Mouse (Mus musculus): ENCODE results near the gene Notch2. TPM values are rescaled to one million over a fixed set of nuclear protein-coding genes. Genes with fewer than 3 reads are reported as not detected.

Notch2 gene
- polyA plus RNA-seq, 1 experiment from 2014 or later: 21.2 TPM

GRCm38 (mm10) chr3:98004231-98004630 is 9.1 kb upstream of the Notch2 start:
- no peak for DNase-seq (ENCODE audit: extremely low spot score, low spot score)
- no peaks in the 10 kb centered on the region for H3K9me3 ChIP-seq
- no peaks in the 10 kb centered on the region for H3K36me3 ChIP-seq (replicated peaks)
- 80% methylated on average over 3 of the region's 3 CpGs for WGBS
- no peak overlapping the region for H3K27ac ChIP-seq
- no peak overlapping the region for H3K4me3 ChIP-seq
- H3K27me3 ChIP-seq (ENCODE audit: poor library complexity, severe bottlenecking): peaks cover 11% of the 10 kb centered on the region
- peaks cover 15% of the 10 kb centered on the region for H3K4me1 ChIP-seq

DNA sequence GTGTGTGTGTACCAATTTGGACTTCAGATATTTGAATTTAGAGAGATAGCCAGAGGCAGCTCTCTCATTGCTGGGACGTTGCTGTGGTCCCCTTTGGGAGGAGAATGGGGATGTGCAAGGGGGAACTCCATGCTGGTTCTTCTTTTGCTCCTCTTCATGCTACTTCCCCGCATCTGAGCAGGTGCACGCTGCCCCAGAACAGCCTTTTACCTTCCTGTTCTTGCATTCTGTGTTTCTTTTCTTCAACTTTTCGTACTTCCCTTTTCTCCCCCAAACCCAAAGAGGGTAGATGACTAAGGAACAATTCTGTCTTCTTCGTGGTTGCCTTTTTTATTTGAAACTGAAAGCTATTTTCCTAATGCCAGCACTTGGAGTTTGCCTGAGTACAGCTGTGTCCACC is 8.0 kb upstream of the Notch2 start:
- DNase-seq (ENCODE audit: extremely low spot score, low spot score): no peak
- Histone ChIP-seq H3K27me3 (ENCODE audit: poor library complexity, severe bottlenecking) (peaks cover 14% of the 10 kb centered on the region), H3K4me3 (no peak overlapping the region), H3K4me1 (peaks cover 25% of the 10 kb centered on the region), H3K9me3 (no peaks in the 10 kb centered on the region), H3K36me3 (replicated peaks) (no peaks in the 10 kb centered on the region), H3K27ac (no peak overlapping the region)
- WGBS: 79% methylated on average over 5 of the region's 5 CpGs

DNA sequence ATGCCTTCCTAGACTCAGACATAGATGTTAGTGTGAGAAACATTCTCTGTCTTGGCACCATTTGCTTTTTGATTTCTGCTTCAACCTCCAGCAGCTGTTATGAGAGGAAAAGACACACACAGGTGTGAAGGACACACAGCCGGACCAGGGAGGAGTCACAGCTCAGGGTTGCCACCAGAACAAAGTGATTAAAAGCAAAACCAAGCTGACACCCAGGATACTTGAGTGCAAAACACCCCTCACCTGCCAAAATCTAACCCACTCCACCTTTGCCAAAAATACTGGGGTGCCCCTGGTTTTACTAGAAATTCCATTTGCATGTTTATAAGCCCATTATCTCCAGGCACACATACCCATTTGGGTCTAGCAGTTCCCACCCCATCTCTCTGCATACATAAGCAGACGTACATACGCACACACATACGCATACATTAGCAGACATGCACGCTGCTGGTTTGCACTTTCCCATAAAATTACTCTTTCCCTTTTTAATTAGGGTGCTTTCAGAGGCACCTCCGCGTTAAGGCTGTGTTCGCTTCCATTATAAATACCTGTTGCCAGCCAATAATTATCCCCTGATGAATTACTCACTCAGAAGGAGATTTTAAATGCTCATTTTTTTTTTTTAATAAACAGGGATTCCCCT is 7.2 kb upstream of the Notch2 start:
- Histone ChIP-seq H3K4me1 (peaks cover 25% of the 10 kb centered on the region), H3K9me3 (no peaks in the 10 kb centered on the region), H3K36me3 (replicated peaks) (no peaks in the 10 kb centered on the region), H3K27me3 (ENCODE audit: poor library complexity, severe bottlenecking) (peaks cover 14% of the 10 kb centered on the region), H3K27ac (no peak overlapping the region), H3K4me3 (no peak overlapping the region)
- no peak for DNase-seq (ENCODE audit: extremely low spot score, low spot score)
- WGBS: 85% methylated on average over 8 of the region's 8 CpGs

DNA sequence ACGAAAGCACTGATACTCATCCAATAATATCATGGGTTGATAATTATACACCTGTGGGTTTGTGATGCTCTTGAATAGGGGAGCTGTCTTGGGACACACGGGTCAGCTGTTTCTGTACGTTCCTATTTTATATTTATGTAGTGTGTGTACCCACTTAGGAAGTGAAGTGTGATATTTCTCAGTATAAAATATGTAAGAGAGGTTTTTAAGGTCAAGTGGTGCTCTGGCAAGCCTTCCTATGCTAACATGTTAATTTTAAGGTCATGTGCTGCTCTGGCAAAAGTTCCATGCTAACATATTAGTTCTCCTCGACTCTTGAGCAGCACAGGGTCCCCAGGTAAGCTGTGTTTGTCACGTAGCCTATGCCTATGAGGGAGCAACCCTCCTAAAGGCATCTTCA is 6.4 kb upstream of the Notch2 start:
- Histone ChIP-seq H3K27ac (no peak overlapping the region), H3K4me1 (peaks cover 25% of the 10 kb centered on the region), H3K27me3 (ENCODE audit: poor library complexity, severe bottlenecking) (peaks cover 15% of the 10 kb centered on the region), H3K9me3 (no peaks in the 10 kb centered on the region), H3K4me3 (no peak overlapping the region), H3K36me3 (replicated peaks) (no peaks in the 10 kb centered on the region)
- 93% methylated on average over 5 of the region's 5 CpGs for WGBS
- no peak for DNase-seq (ENCODE audit: extremely low spot score, low spot score)

DNA sequence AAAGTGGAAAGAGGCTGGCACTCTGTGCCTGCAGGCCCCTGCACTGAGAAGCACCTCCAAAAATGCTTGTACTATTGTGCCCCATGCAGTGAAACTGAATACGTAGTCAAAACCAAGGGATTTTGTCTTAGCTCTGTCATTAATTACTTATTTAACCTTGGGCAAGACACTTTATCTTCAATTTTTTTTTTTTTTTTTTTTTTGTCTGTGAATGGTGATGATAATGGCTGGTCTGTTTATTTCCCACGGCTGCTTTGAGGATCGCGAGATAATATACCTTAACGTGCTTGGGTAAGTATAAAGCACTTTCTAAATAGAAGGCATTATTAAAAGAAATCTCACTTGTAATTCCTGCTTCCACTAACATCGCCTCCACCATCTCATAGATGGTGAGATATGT is 5.2 kb upstream of the Notch2 start:
- Histone ChIP-seq H3K27me3 (ENCODE audit: poor library complexity, severe bottlenecking) (peaks cover 22% of the 10 kb centered on the region), H3K4me1 (peaks cover 32% of the 10 kb centered on the region), H3K36me3 (replicated peaks) (no peaks in the 10 kb centered on the region), H3K27ac (no peak overlapping the region), H3K9me3 (no peaks in the 10 kb centered on the region), H3K4me3 (no peak overlapping the region)
- DNase-seq (ENCODE audit: extremely low spot score, low spot score): no peak
- WGBS: 85% methylated on average over 6 of the region's 6 CpGs

DNA sequence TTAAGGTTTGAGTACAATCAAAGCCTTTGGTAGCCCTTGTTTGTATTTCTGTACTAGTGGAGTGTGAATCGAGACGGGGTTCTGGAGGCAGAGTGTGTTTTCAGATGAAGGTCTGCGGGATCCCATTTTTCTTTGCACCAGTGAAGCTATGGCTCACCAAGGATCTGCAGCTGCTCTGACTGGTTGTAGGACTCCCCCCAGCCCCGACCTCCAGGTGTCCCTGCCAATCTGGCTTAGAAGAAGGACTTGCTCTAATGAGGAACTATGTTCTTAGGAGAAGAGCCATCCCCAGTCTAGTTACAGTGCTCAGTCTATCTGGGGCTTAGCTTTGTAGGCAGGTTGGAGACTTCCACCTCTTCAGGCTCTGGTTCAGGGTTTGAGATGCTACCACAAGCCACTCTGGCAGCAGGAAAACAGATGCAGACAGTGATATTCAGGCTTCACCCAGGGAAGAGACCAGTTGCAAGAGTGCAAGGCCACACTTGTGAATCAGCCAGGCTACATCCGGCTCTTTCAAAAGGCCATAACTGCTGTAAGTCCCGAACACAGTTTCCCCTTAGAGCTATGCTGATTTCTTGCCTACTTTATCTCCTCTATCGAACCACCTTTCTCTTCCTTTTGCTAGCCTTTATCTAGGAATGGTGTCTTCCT is 4.0 kb upstream of the Notch2 start:
- no peaks in the 10 kb centered on the region for H3K36me3 ChIP-seq (replicated peaks)
- no peak overlapping the region for H3K4me3 ChIP-seq
- H3K4me1 ChIP-seq: peaks cover 41% of the 10 kb centered on the region
- no peak for DNase-seq (ENCODE audit: extremely low spot score, low spot score)
- peaks cover 22% of the 10 kb centered on the region for H3K27me3 ChIP-seq (ENCODE audit: poor library complexity, severe bottlenecking)
- no peak overlapping the region for H3K27ac ChIP-seq
- no peaks in the 10 kb centered on the region for H3K9me3 ChIP-seq
- WGBS: 58% methylated on average over 7 of the region's 7 CpGs

DNA sequence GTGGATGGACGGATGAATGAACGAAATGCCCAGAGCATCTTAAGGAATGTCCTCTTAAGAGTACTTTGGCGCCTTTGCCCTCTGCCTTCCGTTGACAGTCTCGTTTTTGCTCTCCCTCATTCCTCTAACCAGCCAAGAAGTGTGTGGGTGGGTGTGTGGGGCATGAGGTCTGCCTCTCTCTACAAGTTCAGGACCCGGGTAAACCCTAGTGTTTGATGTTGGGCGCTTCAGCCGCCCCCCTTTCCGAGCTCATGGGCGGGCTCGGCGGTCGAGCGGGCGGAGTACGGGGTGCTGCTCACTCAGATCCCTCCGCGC is 284 bp upstream of the Notch2 start:
- no peak for DNase-seq (ENCODE audit: extremely low spot score, low spot score)
- Histone ChIP-seq H3K27me3 (ENCODE audit: poor library complexity, severe bottlenecking) (peaks cover 18% of the 10 kb centered on the region; the same call in 1 of the 2 replicates), H3K4me1 (peaks cover 70% of the 10 kb centered on the region), H3K4me3 (peak overlapping the region; percentile 78), H3K9me3 (no peaks in the 10 kb centered on the region), H3K36me3 (replicated peaks) (no peaks in the 10 kb centered on the region), H3K27ac (peak overlapping the region; percentile 97)
- 1% methylated on average over 18 of the region's 18 CpGs for WGBS

DNA sequence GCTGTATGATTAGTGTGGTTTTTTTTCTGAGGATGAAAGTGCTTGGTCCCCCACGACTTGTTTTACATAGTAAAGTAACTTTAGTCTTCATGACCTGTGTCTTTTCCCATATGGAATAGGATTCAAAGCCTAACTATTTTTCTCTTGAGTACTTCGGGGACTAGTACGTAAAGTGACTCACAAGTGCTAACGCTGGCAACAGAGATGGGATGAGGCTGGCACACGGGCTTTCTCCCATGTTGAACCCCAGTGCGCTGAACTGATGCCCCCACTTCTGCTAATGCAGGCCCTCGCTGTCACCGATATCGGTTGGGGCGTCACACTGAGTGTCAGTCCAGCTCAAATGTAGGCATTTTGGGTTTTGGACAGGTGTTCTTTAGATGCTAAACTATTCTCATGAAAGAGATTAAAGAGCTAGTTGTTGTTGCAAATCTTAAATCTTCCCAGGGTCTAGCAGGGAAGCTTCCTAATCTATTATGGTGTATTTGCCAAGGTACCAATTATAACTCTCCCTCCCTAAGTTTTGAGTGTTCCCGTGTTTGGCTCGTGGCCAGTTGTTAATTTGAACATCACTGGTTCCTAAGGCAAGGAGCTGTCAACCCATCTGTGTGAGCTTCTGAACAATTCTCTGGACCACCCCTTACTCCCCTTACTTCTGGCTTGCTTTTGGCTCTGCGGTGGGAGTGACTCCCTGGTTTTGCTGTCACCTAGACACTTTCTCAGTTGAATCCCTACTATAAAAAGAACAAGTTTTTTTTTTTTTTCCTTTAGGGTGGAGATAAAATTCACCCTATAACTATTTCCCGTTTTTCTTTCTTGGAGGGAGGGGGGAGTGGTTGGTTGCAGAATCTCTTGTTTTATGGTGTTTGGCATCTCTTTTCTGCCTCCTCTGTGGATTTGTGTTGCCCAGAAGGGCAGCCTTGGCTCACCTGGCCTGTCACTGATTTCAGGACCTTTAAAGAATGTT is 2.2 kb downstream of the Notch2 start:
- no peaks in the 10 kb centered on the region for H3K36me3 ChIP-seq (replicated peaks)
- peaks cover 78% of the 10 kb centered on the region for H3K4me1 ChIP-seq
- H3K27me3 ChIP-seq (ENCODE audit: poor library complexity, severe bottlenecking): 0 out of 2 replicates have a peak, but pooled peaks cover 7% of the 10 kb centered on the region
- 75% methylated on average over 14 of the region's 14 CpGs for WGBS
- H3K4me3 ChIP-seq: peak overlapping the region; percentile 78
- no peak for DNase-seq (ENCODE audit: extremely low spot score, low spot score)
- H3K9me3 ChIP-seq: no peaks in the 10 kb centered on the region
- no peak overlapping the region for H3K27ac ChIP-seq

- 0 out of 2 replicates have a peak, but pooled peaks cover 6% of the 10 kb centered on the region for H3K27me3 ChIP-seq (ENCODE audit: poor library complexity, severe bottlenecking)
- peaks cover 91% of the 10 kb centered on the region for H3K4me1 ChIP-seq
- no peak overlapping the region for H3K27ac ChIP-seq
- no peaks in the 10 kb centered on the region for H3K36me3 ChIP-seq (replicated peaks)
- DNase-seq (ENCODE audit: extremely low spot score, low spot score): no peak
- no peak overlapping the region for H3K4me3 ChIP-seq
- H3K9me3 ChIP-seq: no peaks in the 10 kb centered on the region
- WGBS: 67% methylated on average over 5 of the region's 5 CpGs
These were observed 3.7 kb downstream of the Notch2 start for GRCm38 (mm10) chr3:98016901-98017591.

DNA sequence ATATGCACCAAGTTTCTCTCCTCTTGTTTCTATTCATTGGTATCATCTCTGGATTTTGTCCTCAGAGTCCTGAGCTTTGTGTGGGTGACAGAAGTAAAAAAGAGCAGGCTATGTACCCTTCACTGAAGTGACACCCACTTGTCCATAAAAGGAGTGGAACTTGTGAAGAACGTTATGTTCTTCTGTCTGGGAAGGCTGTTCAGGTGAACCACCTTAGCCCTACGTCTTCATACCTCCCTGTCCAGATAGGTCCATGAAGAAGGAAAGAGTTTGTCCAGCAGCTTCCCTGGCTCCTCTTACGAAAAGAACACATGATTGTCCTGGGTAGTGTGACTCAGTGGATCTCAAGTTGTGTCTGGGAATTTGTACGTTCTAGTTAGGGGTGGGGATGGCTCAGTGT is 4.9 kb downstream of the Notch2 start:
- no peak overlapping the region for H3K27ac ChIP-seq
- no peaks in the 10 kb centered on the region for H3K27me3 ChIP-seq (ENCODE audit: poor library complexity, severe bottlenecking)
- no peak overlapping the region for H3K4me3 ChIP-seq
- H3K9me3 ChIP-seq: no peaks in the 10 kb centered on the region
- H3K4me1 ChIP-seq: peaks cover 89% of the 10 kb centered on the region
- no peaks in the 10 kb centered on the region for H3K36me3 ChIP-seq (replicated peaks)
- WGBS: 91% methylated on average over 4 of the region's 4 CpGs
- DNase-seq (ENCODE audit: extremely low spot score, low spot score): no peak

GRCm38 (mm10) chr3:98020431-98021229 is 7.3 kb downstream of the Notch2 start:
- Histone ChIP-seq H3K36me3 (replicated peaks) (no peaks in the 10 kb centered on the region), H3K9me3 (no peaks in the 10 kb centered on the region), H3K4me1 (peaks cover 91% of the 10 kb centered on the region), H3K27me3 (ENCODE audit: poor library complexity, severe bottlenecking) (no peaks in the 10 kb centered on the region), H3K4me3 (no peak overlapping the region), H3K27ac (no peak overlapping the region)
- 87% methylated on average over 9 of the region's 9 CpGs for WGBS
- DNase-seq (ENCODE audit: extremely low spot score, low spot score): no peak

Data from forebrain, embryonic 10.5 days (tissue).